Mouse (Mus musculus) spleen, postnatal 14 days (tissue): ENCODE measurements around the gene Apobec4.

Experiments used
- DNase-seq, 2 experiments: peaks; one replicate each; pipeline ENCODE4 v3.0.0; 2021 to 2022; ENCODE audit warnings: low spot score in 2 of 2

Apobec4 gene

GRCm38 (mm10) chr1:152804907-152805306, 54.6 kb downstream of the Apobec4 start:
- DNase-seq, result no peak
